Mouse (Mus musculus): ENCODE measurements around the gene Rgs9. TPM values are rescaled to one million over a fixed set of nuclear protein-coding genes. Genes with fewer than 3 reads are reported as not detected.

The Rgs9 gene
- total RNA-seq, 1 experiment from 2014 or later: 0.35 TPM

GRCm38 (mm10) chr11:109199612-109200293 is 98.2 kb downstream of the Rgs9 start:
- ATAC-seq (ENCODE audit: extremely low read depth, insufficient number of reproducible peaks, low FRiP score, poor library complexity, severe bottlenecking): no peak

- ATAC-seq (ENCODE audit: extremely low read depth, insufficient number of reproducible peaks, low FRiP score, poor library complexity, severe bottlenecking): no peak
These were observed 105.0 kb downstream of the Rgs9 start for GRCm38 (mm10) chr11:109192673-109193557.

- no peak for ATAC-seq (ENCODE audit: extremely low read depth, insufficient number of reproducible peaks, low FRiP score, poor library complexity, severe bottlenecking)
These were observed 109.7 kb downstream of the Rgs9 start for GRCm38 (mm10) chr11:109188235-109188634.

GRCm38 (mm10) chr11:109187631-109188184 is 110.2 kb downstream of the Rgs9 start:
- ATAC-seq (ENCODE audit: extremely low read depth, insufficient number of reproducible peaks, low FRiP score, poor library complexity, severe bottlenecking): no peak

GRCm38 (mm10) chr11:109181118-109181517 is 116.8 kb downstream of the Rgs9 start:
- no peak for ATAC-seq (ENCODE audit: extremely low read depth, insufficient number of reproducible peaks, low FRiP score, poor library complexity, severe bottlenecking)

- ATAC-seq (ENCODE audit: extremely low read depth, insufficient number of reproducible peaks, low FRiP score, poor library complexity, severe bottlenecking): no peak
These were observed 117.6 kb downstream of the Rgs9 start for GRCm38 (mm10) chr11:109180290-109180689.

GRCm38 (mm10) chr11:109178788-109179518 is 119.0 kb downstream of the Rgs9 start:
- ATAC-seq (ENCODE audit: extremely low read depth, insufficient number of reproducible peaks, low FRiP score, poor library complexity, severe bottlenecking): no peak

- no peak for ATAC-seq (ENCODE audit: extremely low read depth, insufficient number of reproducible peaks, low FRiP score, poor library complexity, severe bottlenecking)
These were observed 122.5 kb downstream of the Rgs9 start for GRCm38 (mm10) chr11:109175376-109175969.

Other genes with a start within 250 kb of the Rgs9 start
- not detected in 2 replicates for gene E030025P04Rik, start 153.8 kb downstream of the Rgs9 start, total RNA-seq (2017)
- 79.8 and 95.4 TPM in 2 replicates for gene Gna13, start 64.7 kb upstream of the Rgs9 start, total RNA-seq (2017)
- gene 9930022D16Rik, start 115.8 kb upstream of the Rgs9 start, total RNA-seq (2017): 0.23 and 0.98 TPM in 2 replicates
- 39.3 and 41.0 TPM in 2 replicates for gene Amz2, start 127.8 kb upstream of the Rgs9 start, total RNA-seq (2017)
- gene Arsg, start 175.2 kb upstream of the Rgs9 start, total RNA-seq (2017): 21.5 and 24.6 TPM in 2 replicates
- gene Slc16a6, start 175.5 kb upstream of the Rgs9 start, total RNA-seq (2017): 45.0 and 49.8 TPM in 2 replicates

Data from neutrophil, adult 5-6 weeks (primary cell).